Mouse (Mus musculus): ENCODE measurements at regions not wholly inside any gene's neighbourhood (a gene's known extent, or its start where the extent isn't known, plus 50 kb on each side); places are given as distances from the start of the nearest gene placed in this dataset.

GRCm38 (mm10) chr8:15318082-15318816 lies 272.4 kb upstream of the BB014433 start:
- no peak for TF ChIP-seq CTCF (IDR thresholded peaks at IDR 0.05; ENCODE audit: low read depth)
- TF ChIP-seq EP300 (optimal IDR thresholded peaks at IDR 0.05) = no peak

Data from stomach, postnatal 0 days (tissue).